Mouse (Mus musculus): ENCODE measurements around the gene Esrp2. TPM values are rescaled to one million over a fixed set of nuclear protein-coding genes. Genes with fewer than 3 reads are reported as not detected.
A peak's percentile ranks its signal among the peaks of the same experiment; 100 is the strongest.

Esrp2 gene
- polyA plus RNA-seq, 1 experiment = 0.04 TPM

- H3K27me3 ChIP-seq (ENCODE audit: control insufficient read depth, insufficient read depth, insufficient read length) = no peaks in the 10 kb centered on the region
- H3K4me3 ChIP-seq (ENCODE audit: insufficient read depth, poor library complexity, severe bottlenecking) = no peak overlapping the region
- H3K79me2 ChIP-seq (ENCODE audit: control insufficient read depth, insufficient read depth) = peaks cover 87% of the 10 kb centered on the region
- H3K36me3 ChIP-seq (ENCODE audit: control insufficient read depth, insufficient read depth) = peaks cover 3% of the 10 kb centered on the region
- TF ChIP-seq CTCF (IDR thresholded peaks at IDR 0.05; ENCODE audit: control insufficient read depth, insufficient read depth, insufficient read length) (no peak), CEBPB (IDR thresholded peaks at IDR 0.05; ENCODE audit: low read depth) (no peak), MAX (IDR thresholded peaks at IDR 0.05) (no peak), MYOG (IDR thresholded peaks at IDR 0.05; ENCODE audit: control insufficient read depth, extremely low read depth, insufficient read length) (no peak), FOSL1 (IDR thresholded peaks at IDR 0.05; ENCODE audit: insufficient read depth, low read length, poor library complexity, severe bottlenecking) (no peak)
- H3K79me3 ChIP-seq (ENCODE audit: low read depth) = peaks cover 56% of the 10 kb centered on the region
- no peak overlapping the region for H3ac ChIP-seq (ENCODE audit: control insufficient read depth, insufficient read length, low read depth)
Measured at GRCm38 (mm10) chr8:106176891-106177290, 40.1 kb upstream of the Esrp2 start.

- no peaks in the 10 kb centered on the region for H3K36me3 ChIP-seq (ENCODE audit: control insufficient read depth, insufficient read depth)
- no peak overlapping the region for H3K4me3 ChIP-seq (ENCODE audit: insufficient read depth, poor library complexity, severe bottlenecking)
- H3K79me3 ChIP-seq (ENCODE audit: low read depth) = peaks cover 77% of the 10 kb centered on the region
- H3K27me3 ChIP-seq (ENCODE audit: control insufficient read depth, insufficient read depth, insufficient read length) = no peaks in the 10 kb centered on the region
- no peak for TF ChIP-seq MYOG (IDR thresholded peaks at IDR 0.05; ENCODE audit: control insufficient read depth, extremely low read depth, insufficient read length)
- no peak for TF ChIP-seq MAX (IDR thresholded peaks at IDR 0.05)
- TF ChIP-seq USF1 (IDR thresholded peaks at IDR 0.05; ENCODE audit: low read depth) = no peak
- TF ChIP-seq CEBPB (IDR thresholded peaks at IDR 0.05; ENCODE audit: low read depth) = no peak
- no peak for TF ChIP-seq CTCF (IDR thresholded peaks at IDR 0.05; ENCODE audit: control insufficient read depth, insufficient read depth, insufficient read length)
- TF ChIP-seq MYOD1 (IDR thresholded peaks at IDR 0.05; ENCODE audit: control insufficient read depth, insufficient read length, low read depth) = no peak
- TF ChIP-seq FOSL1 (IDR thresholded peaks at IDR 0.05; ENCODE audit: insufficient read depth, low read length, poor library complexity, severe bottlenecking) = no peak
- H3K79me2 ChIP-seq (ENCODE audit: control insufficient read depth, insufficient read depth) = peaks cover 100% of the 10 kb centered on the region
- H3ac ChIP-seq (ENCODE audit: control insufficient read depth, insufficient read length, low read depth) = no peak overlapping the region
Measured at GRCm38 (mm10) chr8:106173566-106173965, 36.8 kb upstream of the Esrp2 start.

GRCm38 (mm10) chr8:106169934-106170480, 33.2 kb upstream of the Esrp2 start:
- H3K79me2 ChIP-seq (ENCODE audit: control insufficient read depth, insufficient read depth) = peaks cover 70% of the 10 kb centered on the region
- TF ChIP-seq MYOG (IDR thresholded peaks at IDR 0.05; ENCODE audit: control insufficient read depth, extremely low read depth, insufficient read length) (no peak), CEBPB (IDR thresholded peaks at IDR 0.05; ENCODE audit: low read depth) (no peak), MYOD1 (IDR thresholded peaks at IDR 0.05; ENCODE audit: control insufficient read depth, insufficient read length, low read depth) (no peak), MAX (IDR thresholded peaks at IDR 0.05) (no peak), FOSL1 (IDR thresholded peaks at IDR 0.05; ENCODE audit: insufficient read depth, low read length, poor library complexity, severe bottlenecking) (no peak), CTCF (IDR thresholded peaks at IDR 0.05; ENCODE audit: control insufficient read depth, insufficient read depth, insufficient read length) (no peak), USF1 (IDR thresholded peaks at IDR 0.05; ENCODE audit: low read depth) (no peak)
- H3ac ChIP-seq (ENCODE audit: control insufficient read depth, insufficient read length, low read depth) = peak overlapping the region; percentile 90
- H3K27me3 ChIP-seq (ENCODE audit: control insufficient read depth, insufficient read depth, insufficient read length) = no peaks in the 10 kb centered on the region
- H3K79me3 ChIP-seq (ENCODE audit: low read depth) = peaks cover 51% of the 10 kb centered on the region
- peak overlapping the region; percentile 69 for H3K4me3 ChIP-seq (ENCODE audit: insufficient read depth, poor library complexity, severe bottlenecking)
- no peaks in the 10 kb centered on the region for H3K36me3 ChIP-seq (ENCODE audit: control insufficient read depth, insufficient read depth)

- Histone ChIP-seq H3ac (ENCODE audit: control insufficient read depth, insufficient read length, low read depth) (peak overlapping the region; percentile 90), H3K27me3 (ENCODE audit: control insufficient read depth, insufficient read depth, insufficient read length) (no peaks in the 10 kb centered on the region), H3K79me2 (ENCODE audit: control insufficient read depth, insufficient read depth) (peaks cover 62% of the 10 kb centered on the region), H3K36me3 (ENCODE audit: control insufficient read depth, insufficient read depth) (peaks cover 4% of the 10 kb centered on the region), H3K4me3 (ENCODE audit: insufficient read depth, poor library complexity, severe bottlenecking) (peak overlapping the region; percentile 69), H3K79me3 (ENCODE audit: low read depth) (peaks cover 44% of the 10 kb centered on the region)
- TF ChIP-seq CTCF (IDR thresholded peaks at IDR 0.05; ENCODE audit: control insufficient read depth, insufficient read depth, insufficient read length) (no peak), MAX (IDR thresholded peaks at IDR 0.05) (peak; percentile 1)
Measured at GRCm38 (mm10) chr8:106169017-106169933, 32.5 kb upstream of the Esrp2 start.

GRCm38 (mm10) chr8:106168356-106169016, 31.7 kb upstream of the Esrp2 start, which contains the start of gene Slc7a6:
Slc7a6 (plus strand) TSS chr8:106168857.
- H3ac ChIP-seq (ENCODE audit: control insufficient read depth, insufficient read length, low read depth) = peak within 1 kb of the TSS; percentile 90
- peaks cover 7% of the 10 kb centered on the region for H3K36me3 ChIP-seq (ENCODE audit: control insufficient read depth, insufficient read depth)
- H3K27me3 ChIP-seq (ENCODE audit: control insufficient read depth, insufficient read depth, insufficient read length) = no peaks in the 10 kb centered on the region
- TF ChIP-seq CEBPB (IDR thresholded peaks at IDR 0.05; ENCODE audit: low read depth) (no peak), FOSL1 (IDR thresholded peaks at IDR 0.05; ENCODE audit: insufficient read depth, low read length, poor library complexity, severe bottlenecking) (no peak), MAX (IDR thresholded peaks at IDR 0.05) (peak; percentile 61), USF1 (IDR thresholded peaks at IDR 0.05; ENCODE audit: low read depth) (no peak), CTCF (IDR thresholded peaks at IDR 0.05; ENCODE audit: control insufficient read depth, insufficient read depth, insufficient read length) (no peak), MYOD1 (IDR thresholded peaks at IDR 0.05; ENCODE audit: control insufficient read depth, insufficient read length, low read depth) (no peak), MYOG (IDR thresholded peaks at IDR 0.05; ENCODE audit: control insufficient read depth, extremely low read depth, insufficient read length) (no peak)
- H3K79me3 ChIP-seq (ENCODE audit: low read depth) = peaks cover 36% of the 10 kb centered on the region
- peak within 1 kb of the TSS; percentile 69 for H3K4me3 ChIP-seq (ENCODE audit: insufficient read depth, poor library complexity, severe bottlenecking)
- H3K79me2 ChIP-seq (ENCODE audit: control insufficient read depth, insufficient read depth) = peaks cover 55% of the 10 kb centered on the region
